Mouse (Mus musculus) ES-E14 (cell line): ENCODE measurements at regions not wholly inside any gene's neighbourhood (a gene's known extent, or its start where the extent isn't known, plus 50 kb on each side); places are given as distances from the start of the nearest gene placed in this dataset.

Experiments used
- HCFC1 ChIP-seq: IDR thresholded peaks from 2 replicates; pipeline ENCODE4 v1.6.1; 2012; ENCODE audit warnings: low read length, inconsistent platforms, borderline replicate concordance; ENCODE audit not compliant: insufficient read depth
- MAFK ChIP-seq: IDR thresholded peaks from 2 replicates; pipeline ENCODE4 v1.6.1; 2014; ENCODE audit warnings: mild to moderate bottlenecking, low read depth, low read length, inconsistent platforms; ENCODE audit not compliant: insufficient read depth
- ZC3H11A ChIP-seq: IDR thresholded peaks from 2 replicates; pipeline ENCODE4 v1.6.1; 2012; ENCODE audit warnings: low read depth, mild to moderate bottlenecking, inconsistent platforms, low read length, borderline replicate concordance

DNA sequence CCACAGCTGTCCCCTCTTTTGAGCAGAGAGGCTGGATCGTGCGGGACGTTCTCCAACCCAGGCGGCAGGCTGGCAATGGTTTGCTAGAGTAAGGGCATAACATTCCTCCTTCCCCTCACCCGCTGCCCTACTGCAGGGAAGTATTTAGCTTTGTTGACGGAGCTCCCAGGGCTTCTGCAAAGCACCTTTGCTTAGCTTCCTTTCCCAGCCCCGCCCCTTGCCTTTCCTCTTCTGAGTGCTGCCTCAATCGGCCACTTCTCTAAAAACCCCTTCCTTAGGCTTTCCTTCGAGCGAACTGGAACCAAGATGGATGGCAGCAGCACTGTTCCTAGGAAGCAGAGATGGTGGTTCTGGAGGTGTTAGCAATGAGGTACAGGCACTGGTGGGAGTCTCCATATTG, 183.2 kb upstream of the Adgrl2 start:
- no peak for TF ChIP-seq ZC3H11A
- TF ChIP-seq HCFC1: no peak
- no peak for TF ChIP-seq MAFK
